Mouse (Mus musculus): ENCODE measurements around the gene Nccrp1.
"Not testable (repeated sequence)": the region's sequence is repeated elsewhere in the genome, so short reads cannot be mapped to it uniquely, and the experiment has no call there.

- TF ChIP-seq FLI1 (IDR thresholded peaks at IDR 0.05; ENCODE audit: low read length); GATA1 (IDR thresholded peaks at IDR 0.05; ENCODE audit: borderline replicate concordance, low read length): not testable (repeated sequence)
Observed at GRCm38 (mm10) chr7:28538886-28539285, 8.2 kb downstream of the Nccrp1 start.

Data from megakaryocyte, embryonic 14.5 days (primary cell).